Mouse (Mus musculus) MEL (cell line): ENCODE data around the gene Prkcg.

ENCODE experiments used
- CHD2 ChIP-seq: IDR thresholded peaks from 2 replicates; pipeline ENCODE4 v1.6.1; 2011; ENCODE audit warnings: low read length, improper control_type of control experiment
- CTCF ChIP-seq, 3 experiments: IDR thresholded peaks in 2 of 3; conservative IDR thresholded peaks in 1 of 3; 2 replicates each; pipeline ENCODE4 v1.5.1; 2011 to 2012; ENCODE audit warnings: low read length in 3 of 3, low read depth in 2 of 3, mild to moderate bottlenecking in 2 of 3, improper control_type of control experiment in 1 of 3, inconsistent platforms in 1 of 3, mixed read lengths in 1 of 3, moderate library complexity in 1 of 3; ENCODE audit not compliant: control insufficient read depth in 1 of 3, insufficient read depth in 1 of 3, poor library complexity in 1 of 3, severe bottlenecking in 1 of 3
- ETS1 ChIP-seq: IDR thresholded peaks from 2 replicates; pipeline ENCODE4 v1.6.1; 2012; ENCODE audit warnings: low read depth, mild to moderate bottlenecking, inconsistent platforms, low read length, improper control_type of control experiment, moderate library complexity
- GABPA ChIP-seq: IDR thresholded peaks from 2 replicates; pipeline ENCODE4 v1.6.1; 2012; ENCODE audit warnings: low read depth, mild to moderate bottlenecking, inconsistent platforms, low read length, improper control_type of control experiment, moderate library complexity
- GATA1 ChIP-seq: IDR thresholded peaks from 2 replicates; pipeline ENCODE4 v1.6.1; 2011; ENCODE audit warnings: low read depth, low read length, improper control_type of control experiment
- HCFC1 ChIP-seq: IDR thresholded peaks from 2 replicates; pipeline ENCODE4 v1.6.1; 2012; ENCODE audit warnings: low read depth, mild to moderate bottlenecking, inconsistent platforms, low read length, improper control_type of control experiment, moderate library complexity
- MAX ChIP-seq: IDR thresholded peaks from 2 replicates; pipeline ENCODE4 v1.6.1; 2011; ENCODE audit warnings: low read length, improper control_type of control experiment
- MAZ ChIP-seq: IDR thresholded peaks from 2 replicates; pipeline ENCODE4 v1.6.1; 2012; ENCODE audit warnings: low read depth, mild to moderate bottlenecking, inconsistent platforms, low read length, improper control_type of control experiment
- POLR2A ChIP-seq, 2 experiments: IDR thresholded peaks; 2 replicates each; pipeline ENCODE4 v1.6.1; 2011 to 2012; ENCODE audit warnings: low read length in 2 of 2, mild to moderate bottlenecking in 2 of 2, control low read depth in 1 of 2, improper control_type of control experiment in 1 of 2, low read depth in 1 of 2, moderate library complexity in 1 of 2; ENCODE audit not compliant: control insufficient read depth in 1 of 2, insufficient read depth in 1 of 2, poor library complexity in 1 of 2
- POLR2AphosphoS2 ChIP-seq: IDR thresholded peaks from 2 replicates; pipeline ENCODE4 v1.6.1; 2011; ENCODE audit warnings: low read length, improper control_type of control experiment
- TCF12 ChIP-seq: IDR thresholded peaks from 2 replicates; pipeline ENCODE4 v1.6.1; 2014; ENCODE audit warnings: low read depth, mild to moderate bottlenecking, inconsistent platforms, low read length, improper control_type of control experiment, moderate library complexity
- UBTF ChIP-seq: IDR thresholded peaks from 2 replicates; pipeline ENCODE4 v1.6.1; 2012; ENCODE audit warnings: low read depth, mild to moderate bottlenecking, inconsistent platforms, low read length, improper control_type of control experiment, moderate library complexity, borderline replicate concordance; ENCODE audit not compliant: insufficient read depth
- USF2 ChIP-seq, 2 experiments: IDR thresholded peaks; 2 replicates each; pipeline ENCODE4 v1.6.1; 2011 to 2012; ENCODE audit warnings: improper control_type of control experiment in 2 of 2, low read length in 2 of 2, borderline replicate concordance in 1 of 2, inconsistent platforms in 1 of 2, low read depth in 1 of 2, mild to moderate bottlenecking in 1 of 2; ENCODE audit not compliant: insufficient read depth in 1 of 2
- ZKSCAN1 ChIP-seq: IDR thresholded peaks from 2 replicates; pipeline ENCODE4 v1.6.1; 2012; ENCODE audit warnings: low read depth, mild to moderate bottlenecking, inconsistent platforms, low read length, improper control_type of control experiment, moderate library complexity

DNA sequence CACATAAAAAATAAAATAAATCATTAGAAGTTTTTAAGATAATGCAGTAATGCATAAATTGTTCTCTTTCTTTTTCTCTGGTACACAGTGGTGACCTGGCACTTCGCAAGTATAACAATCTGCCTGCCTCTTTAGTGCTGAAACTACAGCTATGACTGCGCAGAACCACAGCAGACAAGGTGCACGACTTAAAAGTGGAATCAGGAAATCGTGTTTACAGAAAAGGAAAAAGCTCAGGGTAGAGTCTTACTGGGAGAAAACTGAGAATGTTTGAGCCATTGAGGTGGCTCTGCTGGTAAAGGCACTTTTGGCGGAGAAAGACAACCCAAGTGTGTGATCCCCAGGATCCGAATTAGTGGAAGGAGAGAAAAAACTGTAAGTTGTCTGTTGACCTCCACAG, 7.2 kb upstream of the Prkcg start:
- TF ChIP-seq CTCF (IDR thresholded peaks at IDR 0.05 in 2 of 3, conservative IDR thresholded peaks at IDR 0.05 in 1 of 3; ENCODE audit: control insufficient read depth in 1 of 3, insufficient read depth in 1 of 3, low read depth in 2 of 3, low read length in 3 of 3, poor library complexity in 1 of 3, severe bottlenecking in 1 of 3): no peak
- no peak for TF ChIP-seq HCFC1
- no peak for TF ChIP-seq ETS1
- TF ChIP-seq POLR2A (IDR thresholded peaks at IDR 0.05; ENCODE audit: control insufficient read depth in 1 of 2, insufficient read depth in 1 of 2, low read depth in 1 of 2, low read length in 2 of 2, poor library complexity in 1 of 2): no peak
- TF ChIP-seq ZKSCAN1: no peak
- TF ChIP-seq CHD2: no peak
- no peak for TF ChIP-seq MAZ
- TF ChIP-seq GABPA: no peak
- no peak for TF ChIP-seq POLR2AphosphoS2
- no peak for TF ChIP-seq MAX
- no peak for TF ChIP-seq GATA1
- TF ChIP-seq USF2 (IDR thresholded peaks at IDR 0.05; ENCODE audit: borderline replicate concordance in 1 of 2, insufficient read depth in 1 of 2, low read depth in 1 of 2, low read length in 2 of 2): no peak
- TF ChIP-seq UBTF: no peak
- TF ChIP-seq TCF12: no peak
